Mouse (Mus musculus): ENCODE data around the gene Tef. TPM values are rescaled to one million over a fixed set of nuclear protein-coding genes. Genes with fewer than 3 reads are reported as not detected.

Gene Tef
- total and polyA plus RNA-seq, 3 experiments: 28.1 to 75.8 (median 61.5) TPM

DNA sequence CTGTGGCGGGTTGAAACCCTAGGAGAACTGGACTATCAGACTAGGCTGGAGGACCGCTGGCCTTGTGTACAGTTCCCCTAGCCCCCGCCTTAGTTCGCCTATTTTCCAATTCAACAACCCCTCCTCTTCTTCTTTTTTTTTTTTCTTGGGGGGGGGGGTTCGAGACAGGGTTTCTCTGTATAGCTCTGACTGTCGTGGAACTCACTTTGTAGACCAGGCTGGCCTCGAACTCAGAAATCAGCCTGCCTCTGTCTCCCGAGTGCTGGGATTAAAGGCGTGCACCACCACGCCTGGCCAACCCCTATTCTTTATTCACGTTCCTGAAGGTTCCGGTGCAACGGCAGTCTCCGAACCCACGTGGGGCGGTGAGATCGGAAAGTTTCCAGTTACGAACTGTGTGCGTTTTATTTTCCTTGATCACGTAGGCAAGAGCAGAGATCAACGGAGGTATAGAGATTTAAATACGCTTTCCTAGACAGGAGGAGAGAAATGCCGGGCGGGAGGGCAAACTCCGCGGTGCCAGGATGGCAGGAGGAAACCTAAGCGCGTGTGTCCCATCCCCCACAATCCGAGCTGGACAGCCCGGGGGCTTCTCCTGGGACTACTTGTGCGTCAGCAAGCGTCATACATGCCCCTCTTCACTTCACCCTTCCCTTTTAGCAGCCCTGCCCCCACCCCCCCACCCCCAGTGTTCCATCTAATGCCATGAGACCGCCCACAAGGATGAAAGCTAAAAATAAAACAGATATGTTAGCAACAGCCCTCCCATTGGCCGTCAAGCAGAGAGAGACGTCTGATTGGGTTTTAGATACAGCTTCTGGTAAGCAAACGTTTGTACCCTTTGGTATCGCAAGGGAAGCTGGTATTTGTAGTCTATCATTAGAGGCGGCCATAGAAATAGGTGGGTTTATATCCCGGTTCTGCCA, 57.4 kb downstream of the Tef start:
- ATAC-seq (ENCODE audit: extremely low read depth, insufficient number of reproducible peaks, low FRiP score, poor library complexity, severe bottlenecking) (peak; percentile 65), DNase-seq (ENCODE audit: low spot score) (peak; percentile 82)
- no peaks in the 10 kb centered on the region for H3K27me3 ChIP-seq (ENCODE audit: insufficient read depth, low read length)
- H3K4me3 ChIP-seq (ENCODE audit: low read depth, low read length): peak overlapping the region; percentile 85
- peaks cover 25% of the 10 kb centered on the region for H3K36me3 ChIP-seq (replicated peaks)
- no peaks in the 10 kb centered on the region for H3K9me3 ChIP-seq (replicated peaks)
- TF ChIP-seq CTCF (IDR thresholded peaks at IDR 0.05; ENCODE audit: low read depth, low read length) (no peak), TAL1 (conservative IDR thresholded peaks at IDR 0.05; ENCODE audit: low read depth, low read length) (no peak), GATA2 (IDR thresholded peaks at IDR 0.05; ENCODE audit: borderline replicate concordance, low read depth, low read length) (no peak), POLR2AphosphoS5 (IDR thresholded peaks at IDR 0.05; ENCODE audit: insufficient replicate concordance, low read depth, low read length) (no peak), GATA1 (IDR thresholded peaks at IDR 0.05; ENCODE audit: borderline replicate concordance, low read length) (no peak)
- peaks cover 55% of the 10 kb centered on the region for H3K4me1 ChIP-seq (ENCODE audit: insufficient read depth, low read depth, low read length)

DNA sequence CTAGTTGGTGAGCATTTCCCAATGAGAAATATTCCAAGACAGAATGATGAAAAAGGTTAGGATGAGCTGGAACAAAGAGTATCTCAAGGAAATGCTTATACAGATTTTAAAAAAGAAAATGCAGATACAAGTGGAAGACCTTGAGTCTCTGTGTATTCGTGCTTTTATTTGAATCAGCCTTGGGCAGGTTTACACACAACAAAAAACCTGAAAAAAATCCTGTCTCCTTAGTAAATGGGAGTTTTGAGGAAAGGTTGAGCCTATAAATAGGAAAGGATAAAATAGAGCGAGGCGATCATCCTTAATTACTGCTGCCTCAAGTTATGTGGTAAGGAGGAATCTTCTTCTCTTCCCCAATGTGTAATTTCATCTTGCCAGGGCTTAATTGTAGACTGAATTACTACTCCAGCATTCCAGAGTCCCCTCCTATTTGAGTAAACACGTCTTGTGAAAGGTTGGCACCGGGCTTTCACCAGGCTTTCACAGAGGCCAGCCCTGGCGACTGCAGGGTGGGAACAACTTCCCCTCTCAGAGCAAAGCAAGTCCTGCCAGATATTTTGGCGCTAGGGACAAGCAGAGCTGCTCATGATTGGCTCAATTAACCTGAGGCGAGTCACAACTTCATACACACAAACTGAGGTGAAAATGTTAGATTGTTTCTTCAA, 58.4 kb downstream of the Tef start:
- Histone ChIP-seq H3K4me1 (ENCODE audit: insufficient read depth, low read depth, low read length) (peaks cover 52% of the 10 kb centered on the region), H3K9me3 (replicated peaks) (no peaks in the 10 kb centered on the region), H3K27me3 (ENCODE audit: insufficient read depth, low read length) (no peaks in the 10 kb centered on the region; the same call in 1 of the 2 replicates), H3K36me3 (replicated peaks) (peaks cover 29% of the 10 kb centered on the region), H3K4me3 (ENCODE audit: low read depth, low read length) (no peak overlapping the region)
- TF ChIP-seq GATA1 (IDR thresholded peaks at IDR 0.05; ENCODE audit: borderline replicate concordance, low read length) (no peak), TAL1 (conservative IDR thresholded peaks at IDR 0.05; ENCODE audit: low read depth, low read length) (no peak), POLR2AphosphoS5 (IDR thresholded peaks at IDR 0.05; ENCODE audit: insufficient replicate concordance, low read depth, low read length) (no peak), GATA2 (IDR thresholded peaks at IDR 0.05; ENCODE audit: borderline replicate concordance, low read depth, low read length) (no peak), CTCF (IDR thresholded peaks at IDR 0.05; ENCODE audit: low read depth, low read length) (no peak)
- ATAC-seq (ENCODE audit: extremely low read depth, insufficient number of reproducible peaks, low FRiP score, poor library complexity, severe bottlenecking) (no peak), DNase-seq (ENCODE audit: low spot score) (no peak)

DNA sequence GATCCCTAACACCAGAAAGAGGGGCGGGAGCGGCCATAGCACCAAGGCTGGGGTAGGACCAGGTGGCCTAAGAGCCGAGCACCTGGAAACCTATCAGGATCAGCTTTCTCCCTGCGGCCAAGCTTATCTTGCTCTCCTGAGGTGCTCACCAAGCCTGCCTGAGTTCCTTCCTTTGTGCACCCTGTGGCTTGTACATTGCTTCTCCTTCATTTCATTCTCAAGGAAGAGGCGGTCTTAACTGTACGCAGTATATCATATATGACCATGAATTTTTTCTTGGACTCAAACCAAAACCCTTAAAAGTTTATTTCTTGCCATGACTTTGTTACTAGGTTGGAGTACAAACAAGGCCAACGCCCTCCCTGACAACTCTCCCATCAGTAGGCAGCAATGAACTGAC, 62.0 kb downstream of the Tef start:
- DNase-seq (ENCODE audit: low spot score): no peak
- Histone ChIP-seq H3K27me3 (ENCODE audit: insufficient read depth, low read length) (no peaks in the 10 kb centered on the region; the same call in 1 of the 2 replicates), H3K9me3 (replicated peaks) (no peaks in the 10 kb centered on the region), H3K36me3 (replicated peaks) (peaks cover 65% of the 10 kb centered on the region), H3K4me3 (ENCODE audit: low read depth, low read length) (no peak overlapping the region), H3K4me1 (ENCODE audit: insufficient read depth, low read depth, low read length) (peaks cover 38% of the 10 kb centered on the region)
- TF ChIP-seq GATA2 (IDR thresholded peaks at IDR 0.05; ENCODE audit: borderline replicate concordance, low read depth, low read length): no peak
- no peak for TF ChIP-seq CTCF (IDR thresholded peaks at IDR 0.05; ENCODE audit: low read depth, low read length)
- TF ChIP-seq POLR2AphosphoS5 (IDR thresholded peaks at IDR 0.05; ENCODE audit: insufficient replicate concordance, low read depth, low read length): no peak
- no peak for TF ChIP-seq GATA1 (IDR thresholded peaks at IDR 0.05; ENCODE audit: borderline replicate concordance, low read length)
- no peak for TF ChIP-seq TAL1 (conservative IDR thresholded peaks at IDR 0.05; ENCODE audit: low read depth, low read length)
- no peak for ATAC-seq (ENCODE audit: extremely low read depth, insufficient number of reproducible peaks, low FRiP score, poor library complexity, severe bottlenecking)

- H3K4me1 ChIP-seq (ENCODE audit: insufficient read depth, low read depth, low read length): peaks cover 52% of the 10 kb centered on the region
- ATAC-seq (ENCODE audit: extremely low read depth, insufficient number of reproducible peaks, low FRiP score, poor library complexity, severe bottlenecking): no peak
- peaks cover 72% of the 10 kb centered on the region for H3K36me3 ChIP-seq (replicated peaks)
- TF ChIP-seq GATA1 (IDR thresholded peaks at IDR 0.05; ENCODE audit: borderline replicate concordance, low read length) (no peak), TAL1 (conservative IDR thresholded peaks at IDR 0.05; ENCODE audit: low read depth, low read length) (no peak)
- no peaks in the 10 kb centered on the region for H3K9me3 ChIP-seq (replicated peaks)
- no peak overlapping the region; the same call in 1 of the 2 replicates for H3K4me3 ChIP-seq (ENCODE audit: low read depth, low read length)
- DNase-seq (ENCODE audit: low spot score): no peak
- H3K27me3 ChIP-seq (ENCODE audit: insufficient read depth, low read length): no peaks in the 10 kb centered on the region; the same call in 1 of the 2 replicates
Measured at GRCm38 (mm10) chr15:81869985-81870384, 67.8 kb downstream of the Tef start.

DNA sequence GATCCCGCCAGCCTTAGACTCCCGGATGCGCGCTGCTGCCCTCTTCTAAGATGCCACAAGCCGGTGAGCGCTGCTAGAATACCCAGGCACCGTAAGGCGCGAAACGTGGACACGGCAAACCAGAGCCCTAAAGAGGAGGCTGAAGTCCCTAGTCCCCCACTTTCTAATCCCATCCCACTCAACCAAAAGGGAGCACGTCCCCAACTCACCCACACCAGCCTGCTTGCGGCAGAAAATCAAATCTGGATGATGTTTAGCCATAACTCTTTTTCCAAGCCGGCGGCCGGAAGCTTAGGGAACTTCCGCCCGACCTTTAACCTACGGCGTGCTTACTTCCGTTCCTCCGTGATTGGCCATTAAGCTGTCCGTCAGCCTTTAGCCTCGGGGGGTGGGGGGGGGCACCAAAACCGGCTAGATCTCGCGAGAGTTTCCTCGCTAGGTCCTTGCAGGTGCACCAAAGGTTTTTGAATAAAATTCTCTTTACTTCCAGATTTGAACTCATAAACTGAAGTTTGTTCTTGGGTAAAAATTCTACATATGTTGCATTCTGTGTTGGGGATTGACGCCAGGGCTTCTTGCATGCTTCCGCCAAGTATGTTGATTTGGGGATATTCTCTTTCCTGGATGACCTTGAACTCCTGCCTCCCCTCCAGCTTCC, 69.5 kb downstream of the Tef start, which contains the start of gene Phf5a:
TSS of gene Phf5a (minus strand) at position 308 of the 658 bp plus-strand sequence.
- peak; percentile 77 for ATAC-seq (ENCODE audit: extremely low read depth, insufficient number of reproducible peaks, low FRiP score, poor library complexity, severe bottlenecking)
- H3K36me3 ChIP-seq (replicated peaks): peaks cover 61% of the 10 kb centered on the region
- TF ChIP-seq CTCF (IDR thresholded peaks at IDR 0.05; ENCODE audit: low read depth, low read length): no peak
- TF ChIP-seq TAL1 (conservative IDR thresholded peaks at IDR 0.05; ENCODE audit: low read depth, low read length): no peak
- TF ChIP-seq GATA2 (IDR thresholded peaks at IDR 0.05; ENCODE audit: borderline replicate concordance, low read depth, low read length): no peak
- H3K9me3 ChIP-seq (replicated peaks): no peaks in the 10 kb centered on the region
- H3K27me3 ChIP-seq (ENCODE audit: insufficient read depth, low read length): no peaks in the 10 kb centered on the region
- DNase-seq (ENCODE audit: low spot score): peak; percentile 76
- peaks cover 60% of the 10 kb centered on the region for H3K4me1 ChIP-seq (ENCODE audit: insufficient read depth, low read depth, low read length)
- H3K4me3 ChIP-seq (ENCODE audit: low read depth, low read length): peak within 1 kb of the TSS; percentile 100
